In the genomic region with DNA sequence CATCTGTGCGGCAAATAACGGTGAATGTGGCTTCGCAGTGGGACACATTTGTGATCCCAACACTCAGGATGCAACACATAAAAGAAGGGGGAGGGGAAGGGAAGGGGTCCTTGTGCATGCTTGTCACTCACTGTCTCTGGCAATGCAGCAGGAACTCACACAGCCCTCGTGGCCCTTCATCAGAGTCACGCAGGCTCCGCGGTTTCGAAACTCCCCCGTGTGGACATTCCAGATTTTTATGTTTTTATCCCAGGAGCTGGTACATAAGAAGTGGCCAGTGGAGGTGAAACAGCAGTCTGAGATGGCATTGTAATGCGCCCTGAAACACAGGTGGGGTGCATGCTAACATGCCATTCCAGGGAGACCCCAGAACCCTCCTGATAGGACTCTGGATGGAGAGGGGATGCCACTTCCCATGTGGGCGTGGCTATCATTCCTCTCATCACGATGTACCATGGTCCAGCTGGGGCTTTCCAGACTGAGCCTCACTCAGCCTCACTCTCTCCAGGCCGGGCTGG, we compare ENCODE assay signal across 8 mouse cellular contexts. TPM values are rescaled to one million over a fixed set of nuclear protein-coding genes. Genes with fewer than 3 reads are reported as not detected.
DNase-seq lines count a peak whose midpoint lies in the region; ATAC-seq and TF ChIP-seq lines count a peak whose summit lies in the region.

No protein-coding gene starts in this region.

- H3K9ac ChIP-seq in embryonic facial prominence, embryonic 12.5 days = no peak overlapping the region
- no peak overlapping the region for H3K9ac ChIP-seq in stomach, postnatal 0 days (ENCODE audit: low read length)

- peak; percentile 42 for DNase-seq in 3T3-L1 (ENCODE audit: low read depth, low spot score)
- peak; percentile 58 for DNase-seq in adrenal gland, postnatal 10 days
- DNase-seq in heart, postnatal 36 days = peak; percentile 12 to 18
- peak; percentile 53 to 57 for DNase-seq in layer of hippocampus, postnatal 10 days (ENCODE audit: low spot score in 2 of 2)
- peak; percentile 35 to 36 for DNase-seq in lung, postnatal 4 days
- DNase-seq in stomach, postnatal 0 days (ENCODE audit: low spot score) = peak; percentile 34
- DNase-seq in yolk sac, embryonic 10.5 days (ENCODE audit: low spot score) = no peak

- H3K4me1 ChIP-seq in embryonic facial prominence, embryonic 12.5 days = no peaks in the 10 kb centered on the region
- no peaks in the 10 kb centered on the region for H3K4me1 ChIP-seq in stomach, postnatal 0 days (replicated peaks; ENCODE audit: control insufficient read depth, insufficient read depth)

- peak overlapping the region; percentile 8; the same call in 1 of the 2 replicates for H3K4me3 ChIP-seq in embryonic facial prominence, embryonic 12.5 days
- no peak overlapping the region for H3K4me3 ChIP-seq in stomach, postnatal 0 days (ENCODE audit: low read depth, low read length)

- H3K4me2 ChIP-seq in embryonic facial prominence, embryonic 12.5 days (replicated peaks) = peak overlapping the region; percentile 31
- 0 out of 2 replicates have a peak overlapping the region, but pooled peaks have one; percentile 23 for H3K4me2 ChIP-seq in stomach, postnatal 0 days (replicated peaks; ENCODE audit: low read depth)

- WGBS in embryonic facial prominence, embryonic 12.5 days = 4% methylated on average over 13 of the region's 13 CpGs
- 13% methylated on average over 12 of the region's 13 CpGs for WGBS in stomach, postnatal 0 days

- H3K9me3 ChIP-seq in embryonic facial prominence, embryonic 12.5 days = no peaks in the 10 kb centered on the region
- no peaks in the 10 kb centered on the region for H3K9me3 ChIP-seq in stomach, postnatal 0 days (ENCODE audit: control insufficient read depth, low read length)

- no peak overlapping the region for H3K27ac ChIP-seq in embryonic facial prominence, embryonic 12.5 days
- no peak overlapping the region for H3K27ac ChIP-seq in stomach, postnatal 0 days (replicated peaks)

- intact Hi-C loops in heart, postnatal 36 days (cut with DNase I) = no loop called here

- TF ChIP-seq CTCF in stomach, postnatal 0 days (IDR thresholded peaks at IDR 0.05; ENCODE audit: low read depth) = peak; percentile 56

- H3K27me3 ChIP-seq in embryonic facial prominence, embryonic 12.5 days = no peaks in the 10 kb centered on the region
- no peaks in the 10 kb centered on the region for H3K27me3 ChIP-seq in stomach, postnatal 0 days (ENCODE audit: control insufficient read depth, insufficient read depth, low read length)

- no peaks in the 10 kb centered on the region for H3K36me3 ChIP-seq in embryonic facial prominence, embryonic 12.5 days
- no peaks in the 10 kb centered on the region for H3K36me3 ChIP-seq in stomach, postnatal 0 days (ENCODE audit: control insufficient read depth, insufficient read depth, low read length)

- no peak for ATAC-seq in embryonic facial prominence, embryonic 12.5 days (ENCODE audit: insufficient number of reproducible peaks, insufficient read depth, low FRiP score, low TSS enrichment)
- peak; percentile 51; the same call in 1 of the 2 replicates for ATAC-seq in stomach, postnatal 0 days (ENCODE audit: low FRiP score, low TSS enrichment)

- no peak for TF ChIP-seq EP300 in stomach, postnatal 0 days (optimal IDR thresholded peaks at IDR 0.05)

RNA-seq across cellular contexts. Expression of gene Lrp3, which starts 36.8 kb away (rescaled TPM):
- 10 to 100 TPM; 15.6 to 17.7 TPM for total RNA-seq in adrenal gland, postnatal 10 days (2021)
- 10.5 and 11.9 TPM in 2 replicates for polyA plus RNA-seq in embryonic facial prominence, embryonic 12.5 days (2016; fragmentation: Nextera tagmentation; extraction: Ambion mirVana)
- 1 to 10 TPM; 8.2 to 9.5 TPM for total RNA-seq in heart, postnatal 36 days (2021)
- total RNA-seq in layer of hippocampus, postnatal 10 days (2021) = 10 to 100 TPM; 80.4 to 83.8 TPM
- polyA plus RNA-seq in stomach, postnatal 0 days (2015; fragmentation: Nextera tagmentation; extraction: Ambion mirVana) = 1.6 and 2.6 TPM in 2 replicates

Comparison
In these comparisons a context has a peak if more than half of its experiments do, and no peak if none do; other contexts are left out.
1. RNA of gene Lrp3, which starts 36.8 kb away (total RNA-seq): 80.4 to 83.8 TPM in layer of hippocampus, postnatal 10 days; 15.6 to 17.7 TPM in adrenal gland, postnatal 10 days and 8.2 to 9.5 TPM in heart, postnatal 36 days; every median in the first group is over 4 times any median in the second.